Mouse (Mus musculus): ENCODE measurements around the gene D930007J09Rik.

Gene D930007J09Rik

GRCm38 (mm10) chr13:32760795-32761194, 41.9 kb downstream of the D930007J09Rik start:
- DNase-seq (ENCODE audit: extremely low read depth, low read depth): no peak

GRCm38 (mm10) chr13:32759036-32759435, 43.6 kb downstream of the D930007J09Rik start:
- no peak for DNase-seq (ENCODE audit: extremely low read depth, low read depth)
